Mouse (Mus musculus) kidney, adult 2 months (tissue): ENCODE data around the gene Fam171b. TPM values are rescaled to one million over a fixed set of nuclear protein-coding genes. Genes with fewer than 3 reads are reported as not detected.

ENCODE experiments used
- DNase-seq: peaks from one replicate; pipeline ENCODE4 v3.0.0; 2021
- H3K27ac ChIP-seq: fragments of 200-500 bp; 2 replicates; pipeline ENCODE4 v1.5.1; 2012; ENCODE audit warnings: low read depth, low read length, control low read depth, inconsistent platforms; ENCODE audit not compliant: insufficient read depth
- H3K27me3 ChIP-seq: fragments of 200-500 bp; replicated peaks from 2 replicates; pipeline ENCODE4 v1.6.1; 2012; ENCODE audit warnings: mild to moderate bottlenecking, moderate library complexity, low read length, inconsistent platforms; ENCODE audit not compliant: control insufficient read depth, insufficient read depth
- H3K36me3 ChIP-seq: fragments of 200-500 bp; 2 replicates; pipeline ENCODE4 v1.6.1; 2012; ENCODE audit warnings: mild to moderate bottlenecking, moderate library complexity, low read length, inconsistent platforms; ENCODE audit not compliant: control insufficient read depth, insufficient read depth
- H3K4me1 ChIP-seq: fragments of 200-500 bp; 2 replicates; pipeline ENCODE4 v1.6.1; 2011; ENCODE audit warnings: low read length; ENCODE audit not compliant: control insufficient read depth, insufficient read depth
- H3K4me3 ChIP-seq: fragments of 200-500 bp; 2 replicates; pipeline ENCODE4 v1.5.1; 2011; ENCODE audit warnings: mild to moderate bottlenecking, low read depth, low read length, control low read depth; ENCODE audit not compliant: insufficient read depth
- CTCF ChIP-seq: fragments of 200-500 bp; conservative IDR thresholded peaks from 2 replicates; pipeline ENCODE4 v1.5.1; 2011; ENCODE audit warnings: low read depth, mild to moderate bottlenecking, control low read depth, low read length, moderate library complexity, mixed read lengths; ENCODE audit not compliant: insufficient read depth, insufficient read length
- POLR2A ChIP-seq: fragments of 200-500 bp; IDR thresholded peaks from one replicate; pipeline ENCODE4 v1.6.1; 2011; ENCODE audit warnings: low read depth, low read length, control low read depth
- WGBS: fragments of 180-500 bp; shearing (Covaris S2); methylation state at CpG from one replicate; pipeline ENCODE4 v1.1.7; 2018; 5-methylcytosine and 5-hydroxymethylcytosine counted together
- polyA plus RNA-seq: library from polyadenylated mRNA; depleted of rRNA; stranded (reverse); fragments of >200 nt; gene quantifications from 2 replicates; pipeline ENCODE4 v1.2.3, GENCODE M21; 2012; rRNA removed

Fam171b gene
- polyA plus RNA-seq, 1 experiment, result 0.17 TPM

DNA sequence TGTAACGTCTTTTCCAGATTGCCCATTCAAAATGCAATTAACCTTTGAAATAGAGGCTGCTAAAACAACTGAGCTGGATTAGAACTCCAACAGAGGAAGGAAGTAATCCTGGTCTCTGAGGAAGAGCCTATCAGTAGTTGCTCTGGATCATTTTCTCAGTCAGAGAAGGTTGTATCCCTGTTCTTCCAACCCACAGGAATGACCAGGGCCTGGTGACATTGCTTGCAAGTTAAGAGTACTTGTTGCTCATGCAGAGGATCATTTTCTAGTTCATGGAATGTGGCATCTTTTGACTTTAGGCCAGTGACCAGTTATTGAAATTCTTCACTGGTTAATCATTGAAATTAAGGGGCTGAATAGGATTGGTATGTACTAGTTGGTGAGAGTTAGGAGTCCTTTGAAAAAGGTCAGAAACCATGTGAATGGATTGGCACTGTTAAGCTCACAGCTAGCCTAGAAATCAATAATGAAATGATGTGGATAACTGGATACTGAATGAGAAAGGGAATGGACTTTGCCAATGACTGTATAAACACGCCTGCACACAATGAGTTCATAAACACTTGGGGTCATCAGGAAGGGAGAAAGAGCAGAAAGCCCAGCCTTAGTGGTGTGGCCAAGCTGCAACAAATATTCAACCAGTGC is 89.6 kb downstream of the Fam171b start:
- H3K4me1 ChIP-seq, result peaks cover 4% of the 10 kb centered on the region; the same call in 1 of the 2 replicates
- no peaks in the 10 kb centered on the region for H3K27me3 ChIP-seq
- no peak for TF ChIP-seq POLR2A
- TF ChIP-seq CTCF, result no peak
- no peak overlapping the region for H3K4me3 ChIP-seq
- no peaks in the 10 kb centered on the region for H3K36me3 ChIP-seq
- DNase-seq, result peak; percentile 68
- 44% methylated on average over 2 of the region's 2 CpGs for WGBS
- peak overlapping the region; percentile 31 for H3K27ac ChIP-seq

DNA sequence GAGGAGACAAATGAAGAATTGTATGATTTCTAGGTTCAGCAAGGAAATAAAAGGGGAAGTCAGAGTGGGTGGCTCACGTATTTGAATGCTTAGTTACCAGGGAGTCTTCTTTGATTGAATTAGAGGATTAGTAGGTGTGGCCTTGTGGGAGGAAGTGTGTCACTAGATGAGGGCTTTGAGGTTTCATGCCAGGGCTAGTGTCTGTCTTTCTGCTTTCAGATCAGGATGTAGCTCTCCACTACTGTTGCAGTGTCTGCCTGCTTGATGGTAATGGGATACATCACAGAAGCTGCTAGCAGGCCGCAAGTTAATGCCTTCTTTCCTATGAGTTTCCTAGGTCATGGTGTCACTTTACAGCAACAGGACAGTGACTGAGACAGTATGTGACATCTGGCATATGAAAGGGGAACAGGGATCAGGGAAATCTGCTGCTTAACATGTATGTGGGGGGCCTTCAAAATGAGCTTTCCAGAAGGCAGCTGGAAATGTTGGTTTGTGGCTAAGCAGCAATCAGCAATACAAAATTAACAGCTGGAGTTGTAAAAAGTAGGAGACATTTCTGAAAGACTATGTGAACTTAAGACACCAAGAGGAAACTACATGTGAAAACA is 117.1 kb downstream of the Fam171b start:
- DNase-seq, result no peak
- Histone ChIP-seq H3K27me3 (no peaks in the 10 kb centered on the region), H3K27ac (no peak overlapping the region), H3K4me1 (no peaks in the 10 kb centered on the region), H3K4me3 (no peak overlapping the region), H3K36me3 (no peaks in the 10 kb centered on the region)
- WGBS, result 35% methylated on average over 2 of the region's 2 CpGs
- TF ChIP-seq CTCF, result no peak

Other genes with a start within 250 kb of the Fam171b start
- gene Zc3h15, start 168.2 kb upstream of the Fam171b start, polyA plus RNA-seq, result 15.3 and 25.2 TPM in 2 replicates
- gene Itgav, start 88.2 kb upstream of the Fam171b start, polyA plus RNA-seq, result 75.4 and 75.9 TPM in 2 replicates
- not detected in 2 replicates for gene Zswim2, start 128.6 kb downstream of the Fam171b start, polyA plus RNA-seq
- not detected in 2 replicates for gene Gm13698, start 143.1 kb downstream of the Fam171b start, polyA plus RNA-seq
- gene Gm13693, start 148.9 kb downstream of the Fam171b start, polyA plus RNA-seq, result not detected in 2 replicates
- gene Gm13695, start 154.7 kb downstream of the Fam171b start, polyA plus RNA-seq, result not detected in 2 replicates
- not detected in 2 replicates for gene Gm13696, start 160.5 kb downstream of the Fam171b start, polyA plus RNA-seq
- gene Gm13694, start 166.3 kb downstream of the Fam171b start, polyA plus RNA-seq, result not detected in 2 replicates
- gene Gm13697, start 172.1 kb downstream of the Fam171b start, polyA plus RNA-seq, result not detected in 2 replicates
- gene Gm13691, start 177.9 kb downstream of the Fam171b start, polyA plus RNA-seq, result not detected in 2 replicates